Mouse (Mus musculus): ENCODE results near the gene Btbd11.

Gene Btbd11

GRCm38 (mm10) chr10:85578571-85579465, 192.2 kb downstream of the Btbd11 start:
- no peak for DNase-seq (ENCODE audit: inconsistent age in 2 of 2, low spot score in 1 of 2)

DNA sequence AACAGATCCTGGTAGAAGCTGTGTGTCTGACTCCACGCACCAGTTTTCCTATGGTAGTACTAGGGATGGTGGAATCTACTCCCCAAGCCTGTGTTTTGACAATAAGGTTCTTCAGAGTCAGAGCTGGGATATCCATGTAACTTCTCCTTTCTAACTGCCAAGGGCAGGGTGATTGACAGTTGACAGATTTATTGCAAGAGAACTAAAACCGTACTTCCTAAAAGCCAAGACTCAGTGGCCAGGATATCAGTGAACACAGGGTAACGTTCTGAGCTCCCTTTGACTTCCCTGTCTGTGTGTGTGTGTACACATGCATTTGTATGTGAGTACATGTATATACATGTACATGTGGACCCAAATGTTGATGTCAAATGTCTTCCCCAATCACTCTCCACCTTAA, 201.1 kb downstream of the Btbd11 start:
- no peak for DNase-seq (ENCODE audit: inconsistent age in 2 of 2, low spot score in 1 of 2)

- DNase-seq (ENCODE audit: inconsistent age in 2 of 2, low spot score in 1 of 2): no peak
Measured at GRCm38 (mm10) chr10:85590043-85590442, 203.4 kb downstream of the Btbd11 start.

DNA sequence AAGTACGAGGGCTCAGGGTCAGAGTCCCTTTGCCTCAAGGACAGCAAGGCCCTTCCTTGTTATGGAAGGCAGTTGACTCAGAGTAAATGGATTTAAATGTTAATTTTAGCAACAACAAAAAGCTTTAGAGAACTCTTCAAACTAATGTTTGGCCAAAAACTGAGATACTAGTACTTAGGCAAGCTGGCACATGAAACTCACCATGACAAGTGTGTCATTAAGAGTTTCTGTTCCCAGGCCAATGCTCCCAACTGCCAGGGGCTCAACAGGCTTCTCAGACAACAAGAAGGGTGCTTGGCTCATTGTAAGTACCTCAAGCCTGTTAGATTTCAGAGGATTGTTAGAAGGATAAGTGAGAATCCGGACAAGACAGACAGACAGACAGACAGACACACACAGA, 204.7 kb downstream of the Btbd11 start:
- peak in 1 of 2 experiments; percentile 66 for DNase-seq (ENCODE audit: inconsistent age in 2 of 2, low spot score in 1 of 2)

- DNase-seq (ENCODE audit: inconsistent age in 2 of 2, low spot score in 1 of 2): peak; percentile 45 to 73
Measured at GRCm38 (mm10) chr10:85591986-85592385, 205.4 kb downstream of the Btbd11 start.

- no peak for DNase-seq (ENCODE audit: inconsistent age in 2 of 2, low spot score in 1 of 2)
Measured at GRCm38 (mm10) chr10:85596301-85596700, 209.7 kb downstream of the Btbd11 start.

DNA sequence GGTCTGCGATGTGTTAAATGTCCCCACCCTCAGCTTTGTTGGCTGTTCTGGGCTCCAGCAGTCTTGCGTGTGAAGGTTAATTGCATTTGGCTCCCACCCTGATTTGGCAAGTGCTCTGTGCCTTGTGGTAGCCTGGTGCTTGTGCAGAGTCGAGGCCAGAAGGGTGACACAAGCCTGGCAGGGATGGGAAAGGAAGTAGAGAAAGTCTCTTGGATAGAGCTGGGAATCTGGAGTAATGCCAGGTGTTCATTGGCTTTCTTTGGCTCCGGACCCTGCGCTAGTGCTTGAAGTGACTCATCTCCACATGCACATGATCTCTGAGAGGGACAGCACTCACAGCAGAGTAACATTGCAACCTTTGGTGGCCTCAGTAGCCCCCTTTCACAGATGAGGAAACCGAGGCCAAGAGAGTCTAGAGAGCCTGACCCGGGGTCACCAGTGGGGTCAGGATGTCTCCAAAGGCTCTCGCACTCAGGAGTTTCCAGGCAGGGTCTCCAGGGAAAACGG, 211.5 kb downstream of the Btbd11 start:
- peak; percentile 78 to 90 for DNase-seq (ENCODE audit: inconsistent age in 2 of 2, low spot score in 1 of 2)

DNA sequence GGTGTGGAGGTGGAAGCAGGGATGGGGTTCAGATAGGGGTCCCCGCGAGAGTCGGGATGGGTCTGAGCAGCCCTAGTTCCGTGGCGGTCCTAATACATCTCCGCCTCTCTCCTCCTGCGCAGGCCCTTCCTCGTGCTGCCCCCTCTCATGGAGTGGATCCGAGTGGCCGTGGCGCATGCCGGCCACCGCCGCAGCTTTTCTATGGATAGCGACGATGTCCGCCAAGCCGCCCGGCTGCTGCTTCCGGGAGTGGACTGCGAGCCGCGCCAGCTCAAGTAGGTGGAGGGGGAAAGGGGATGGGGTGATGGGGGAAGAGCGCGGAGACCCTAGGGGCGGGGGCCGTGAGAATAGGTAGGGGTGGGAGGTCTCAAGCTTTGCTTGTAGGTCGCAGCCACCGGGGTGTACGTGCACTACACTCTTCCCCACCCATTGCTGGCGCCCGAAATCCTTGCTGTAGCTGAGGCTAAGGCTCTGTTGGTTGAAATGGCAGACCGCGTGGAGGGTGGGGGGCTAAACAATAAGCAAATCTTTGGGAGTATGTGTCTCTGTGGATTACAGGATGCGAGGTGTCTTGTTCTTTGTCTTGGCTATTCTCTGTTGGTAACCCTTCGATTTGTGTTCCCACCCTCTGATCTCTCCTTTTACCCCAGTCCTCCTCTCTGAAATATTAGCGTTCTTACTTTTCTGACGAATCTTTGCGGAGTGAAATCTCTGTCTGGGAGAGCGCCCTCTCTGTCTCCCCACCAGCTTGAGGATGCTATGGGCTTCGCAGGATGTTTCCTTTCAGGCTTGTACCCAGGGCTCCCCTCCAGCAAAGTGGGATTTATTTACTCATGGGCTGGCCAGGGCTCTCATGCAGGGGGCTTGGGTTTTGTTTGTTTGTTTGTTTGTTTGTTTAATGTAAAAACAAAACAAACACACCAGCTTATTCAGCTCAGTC, 212.3 kb downstream of the Btbd11 start:
- DNase-seq (ENCODE audit: inconsistent age in 2 of 2, low spot score in 1 of 2): peak; percentile 36 to 52

GRCm38 (mm10) chr10:85602546-85602945, 215.9 kb downstream of the Btbd11 start:
- no peak for DNase-seq (ENCODE audit: inconsistent age in 2 of 2, low spot score in 1 of 2)

DNA sequence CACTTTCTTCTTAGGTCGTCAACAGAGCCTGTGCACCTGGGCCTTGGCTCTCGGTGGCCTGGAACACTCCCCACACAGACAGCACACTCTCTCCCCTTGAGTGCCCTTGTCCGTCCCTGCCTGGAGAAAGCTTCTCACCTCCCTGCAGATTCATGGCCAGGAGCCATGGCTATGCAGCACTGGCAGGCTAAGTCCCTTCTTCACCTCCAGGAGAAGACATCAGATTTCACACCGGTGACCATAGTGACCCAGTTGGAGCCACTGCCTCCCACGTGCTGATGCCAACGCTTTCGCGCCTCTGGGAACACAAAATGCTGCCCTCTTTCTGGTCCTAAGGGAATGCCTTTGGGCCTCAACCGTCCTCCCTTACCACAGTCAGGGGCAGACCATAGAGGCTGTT, 217.9 kb downstream of the Btbd11 start:
- no peak for DNase-seq (ENCODE audit: inconsistent age in 2 of 2, low spot score in 1 of 2)

DNA sequence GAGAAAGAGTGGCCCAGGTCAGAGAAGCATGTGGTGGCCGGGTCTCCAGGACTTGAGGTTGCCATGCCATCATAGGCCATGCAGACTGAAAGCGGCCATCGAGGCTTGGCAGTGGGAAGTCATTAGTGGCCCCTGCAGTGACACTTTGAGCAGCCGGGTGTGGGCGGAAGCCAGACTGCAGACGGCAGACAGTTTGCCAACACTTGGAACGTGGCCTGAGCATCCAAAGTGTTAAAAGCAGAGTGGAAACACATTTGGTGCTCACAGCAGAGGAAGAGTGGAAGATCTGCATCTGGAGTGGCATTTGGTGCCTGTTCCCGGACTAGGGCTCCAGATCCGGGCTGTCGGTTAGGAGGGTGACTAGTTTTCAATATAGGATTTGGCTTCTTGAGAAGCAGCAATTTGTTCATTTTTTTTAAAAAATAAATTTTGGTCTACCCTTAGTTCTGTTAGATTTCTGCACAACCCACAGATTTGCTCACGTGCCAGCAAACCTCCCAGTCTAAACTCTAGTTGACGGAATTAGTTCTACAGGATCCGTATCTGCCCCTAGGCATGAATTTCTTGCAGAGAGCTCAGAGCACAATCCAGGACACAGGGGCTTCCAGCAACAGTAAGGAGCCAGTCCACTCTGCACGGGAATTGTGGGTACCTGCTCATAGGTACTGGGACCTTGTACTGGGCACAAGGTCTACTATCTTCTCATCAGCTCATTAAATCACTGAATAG, 222.1 kb downstream of the Btbd11 start:
- DNase-seq (ENCODE audit: inconsistent age in 2 of 2, low spot score in 1 of 2): no peak

GRCm38 (mm10) chr10:85617080-85617479, 230.5 kb downstream of the Btbd11 start:
- no peak for DNase-seq (ENCODE audit: inconsistent age in 2 of 2, low spot score in 1 of 2)

- DNase-seq (ENCODE audit: inconsistent age in 2 of 2, low spot score in 1 of 2): no peak
Measured at GRCm38 (mm10) chr10:85617501-85618417, 231.1 kb downstream of the Btbd11 start.

- no peak for DNase-seq (ENCODE audit: inconsistent age in 2 of 2, low spot score in 1 of 2)
Measured at GRCm38 (mm10) chr10:85621067-85621466, 234.5 kb downstream of the Btbd11 start.

DNA sequence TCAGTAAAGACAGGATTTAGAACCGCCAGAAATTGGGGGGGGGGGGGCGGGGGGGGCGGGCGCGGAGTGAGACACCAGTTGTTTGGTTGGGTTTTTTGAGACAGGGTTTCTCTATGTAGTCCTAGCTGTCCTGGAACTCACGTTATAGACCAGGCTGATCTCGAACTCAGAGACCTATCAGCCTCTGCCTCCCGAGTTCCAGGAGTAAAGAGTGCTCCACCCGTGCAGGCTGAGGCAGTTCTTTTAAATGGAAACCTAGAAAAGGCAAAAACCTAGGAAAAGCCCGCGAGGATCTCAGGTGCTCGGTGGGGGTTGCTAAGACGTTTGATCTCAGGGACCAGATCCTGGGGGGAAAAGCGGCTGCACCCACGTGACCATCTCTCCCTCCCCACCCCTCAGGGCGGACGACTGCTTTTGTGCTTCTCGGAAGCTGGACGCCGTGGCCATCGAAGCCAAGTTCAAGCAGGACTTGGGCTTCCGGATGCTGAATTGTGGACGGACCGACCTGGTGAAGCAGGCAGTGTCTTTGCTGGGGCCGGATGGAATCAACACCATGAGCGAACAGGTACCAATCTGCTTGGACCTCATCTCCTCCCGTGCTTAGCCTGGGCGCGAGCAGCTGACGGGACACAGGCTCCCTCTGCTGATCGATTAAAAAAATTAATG, 238.0 kb downstream of the Btbd11 start:
- DNase-seq (ENCODE audit: inconsistent age in 2 of 2, low spot score in 1 of 2): peak; percentile 60 to 85

GRCm38 (mm10) chr10:85625170-85625686, 238.6 kb downstream of the Btbd11 start:
- DNase-seq (ENCODE audit: inconsistent age in 2 of 2, low spot score in 1 of 2): no peak

- DNase-seq (ENCODE audit: inconsistent age in 2 of 2, low spot score in 1 of 2): peak; percentile 28 to 76
Measured at GRCm38 (mm10) chr10:85632030-85632429, 245.4 kb downstream of the Btbd11 start.

GRCm38 (mm10) chr10:85633577-85633976, 247.0 kb downstream of the Btbd11 start:
- DNase-seq (ENCODE audit: inconsistent age in 2 of 2, low spot score in 1 of 2): no peak

GRCm38 (mm10) chr10:85637580-85637979, 251.0 kb downstream of the Btbd11 start:
- no peak for DNase-seq (ENCODE audit: inconsistent age in 2 of 2, low spot score in 1 of 2)
